ENCODE assay signal across 34 mouse cellular contexts in genomic region chr2:14428987-14429386, GRCm38 (mm10). TPM values are rescaled to one million over a fixed set of nuclear protein-coding genes. Genes with fewer than 3 reads are reported as not detected.
"Had no signal": no experiment of that assay in that cellular context is flagged by ENCODE, and none has a peak within 500 bp of the region (broad histone marks: within the 10 kb centered on the region; RNA-seq: fewer than 3 reads in every experiment).

No protein-coding gene starts in this region.

- ATAC-seq: hindbrain, postnatal 0 days; intestine, embryonic 16.5 days; liver, postnatal 0 days had no signal

- H3K9ac ChIP-seq: heart, embryonic 12.5 days; hindbrain, embryonic 13.5 days; hindbrain, embryonic 15.5 days; kidney, embryonic 15.5 days; limb, embryonic 12.5 days; liver, embryonic 13.5 days; liver, embryonic 15.5 days; liver, postnatal 0 days had no signal

- H3K36me3 ChIP-seq: heart, embryonic 10.5 days; heart, embryonic 12.5 days; hindbrain, embryonic 13.5 days; hindbrain, embryonic 15.5 days; kidney, embryonic 15.5 days; limb, embryonic 10.5 days; limb, embryonic 12.5 days; liver, embryonic 13.5 days; liver, embryonic 15.5 days had no signal

- H3K27ac ChIP-seq: gastrocnemius, adult 2 months; heart, embryonic 10.5 days; hindbrain, embryonic 13.5 days; hindbrain, embryonic 15.5 days; hindbrain, postnatal 0 days; kidney, embryonic 15.5 days; kidney, postnatal 0 days; left cerebral cortex, adult 2 months; limb, embryonic 10.5 days; limb, embryonic 12.5 days; liver, embryonic 13.5 days; liver, embryonic 15.5 days had no signal

- DNase-seq: gastrocnemius, adult 2 months; gastrocnemius, postnatal 10 days; gastrocnemius, postnatal 25 days; heart, adult 18-20 months; heart, postnatal 14 days; heart, postnatal 36 days; kidney, adult 11 months; kidney, adult 2 months; kidney, adult 9 months; kidney, postnatal 14 days; kidney, postnatal 36 days; layer of hippocampus, adult 9-11 months; liver; liver, embryonic 13.5 days; liver, postnatal 0 days had no signal

- H3K4me2 ChIP-seq: heart, embryonic 12.5 days; hindbrain, embryonic 13.5 days; hindbrain, embryonic 15.5 days; kidney, embryonic 15.5 days; limb, embryonic 12.5 days; liver, embryonic 11.5 days; liver, embryonic 13.5 days; liver, embryonic 15.5 days had no signal

- H3K9me3 ChIP-seq: heart, embryonic 10.5 days; heart, embryonic 12.5 days; hindbrain, embryonic 13.5 days; hindbrain, embryonic 15.5 days; kidney, embryonic 15.5 days; limb, embryonic 10.5 days; limb, embryonic 12.5 days; liver, embryonic 13.5 days; liver, embryonic 15.5 days had no signal

- H3K27me3 ChIP-seq: heart, embryonic 12.5 days; hindbrain, embryonic 13.5 days; hindbrain, embryonic 15.5 days; kidney, embryonic 15.5 days; limb, embryonic 12.5 days; liver, embryonic 13.5 days; liver, embryonic 15.5 days had no signal

- H3K4me1 ChIP-seq: heart, embryonic 10.5 days; heart, embryonic 12.5 days; hindbrain, embryonic 13.5 days; hindbrain, embryonic 15.5 days; kidney, embryonic 15.5 days; limb, embryonic 10.5 days; limb, embryonic 12.5 days; liver, embryonic 13.5 days; liver, embryonic 15.5 days had no signal

- H3K4me3 ChIP-seq: gastrocnemius, adult 2 months; heart, embryonic 10.5 days; heart, embryonic 12.5 days; hindbrain, embryonic 13.5 days; hindbrain, embryonic 15.5 days; kidney, embryonic 15.5 days; left cerebral cortex, adult 2 months; limb, embryonic 10.5 days; limb, embryonic 12.5 days; liver, embryonic 13.5 days; liver, embryonic 15.5 days had no signal

RNA-seq across cellular contexts. Expression of gene Slc39a12, which starts 40.9 kb away (rescaled TPM):
- total RNA-seq: granulocyte monocyte progenitor cell, adult 5-6 weeks; heart, adult 18-20 months; heart, adult 8-10 months; hematopoietic stem cell, adult 5-6 weeks had no signal
- polyA plus RNA-seq: heart, embryonic 10.5 days; heart, embryonic 14.5 days; heart, embryonic 16.5 days; intestine, embryonic 14.5 days; intestine, embryonic 16.5 days; kidney, embryonic 15.5 days; limb, embryonic 12.5 days; liver, embryonic 13.5 days had no signal
